Mouse (Mus musculus) liver, embryonic 13.5 days (tissue): ENCODE measurements around the gene Nemp1. TPM values are rescaled to one million over a fixed set of nuclear protein-coding genes. Genes with fewer than 3 reads are reported as not detected.

Source experiments
- ATAC-seq: fragments of 200-750 bp; cut with Nextera tagmentation; 2 replicates; pipeline ENCODE4 v1.8.0; 2017; ENCODE audit warnings: low read depth, mild to moderate bottlenecking, moderate number of reproducible peaks, moderate library complexity
- DNase-seq: peaks from one replicate; pipeline ENCODE4 v3.0.0; 2022
- H3K27ac ChIP-seq: fragments of 300-500 bp; sonication (generic); 2 replicates; pipeline ENCODE4 v1.5.1; 2015; ENCODE audit warnings: moderate library complexity, mild to moderate bottlenecking, inconsistent platforms
- H3K27me3 ChIP-seq: fragments of 300-500 bp; sonication (generic); 2 replicates; pipeline ENCODE4 v1.6.1; 2015; ENCODE audit warnings: mild to moderate bottlenecking, inconsistent platforms
- H3K36me3 ChIP-seq: fragments of 300-500 bp; sonication (generic); 2 replicates; pipeline ENCODE4 v1.6.1; 2015; ENCODE audit warnings: mild to moderate bottlenecking, inconsistent platforms
- H3K4me1 ChIP-seq: fragments of 300-500 bp; sonication (generic); replicated peaks from 2 replicates; pipeline ENCODE4 v1.6.1; 2015; ENCODE audit warnings: inconsistent platforms
- H3K4me2 ChIP-seq: fragments of 300-500 bp; sonication (generic); 2 replicates; pipeline ENCODE4 v1.6.1; 2015; ENCODE audit warnings: inconsistent platforms, mild to moderate bottlenecking, moderate library complexity
- H3K4me3 ChIP-seq: fragments of 300-500 bp; sonication (generic); replicated peaks from 2 replicates; pipeline ENCODE4 v1.5.1; 2015; ENCODE audit warnings: mild to moderate bottlenecking, inconsistent platforms
- H3K9ac ChIP-seq: fragments of 300-500 bp; sonication (generic); 2 replicates; pipeline ENCODE4 v1.6.1; 2015; ENCODE audit warnings: mild to moderate bottlenecking, inconsistent platforms
- H3K9me3 ChIP-seq: fragments of 300-500 bp; sonication (generic); replicated peaks from 2 replicates; pipeline ENCODE4 v1.6.1; 2016; ENCODE audit warnings: inconsistent platforms
- WGBS: fragments of 180-500 bp; shearing (Covaris S2); methylation state at CpG from one replicate; pipeline ENCODE4 v1.1.7; 2015; ENCODE audit not compliant: insufficient replicate concordance; 5-methylcytosine and 5-hydroxymethylcytosine counted together
- polyA plus RNA-seq: library from polyadenylated mRNA; unstranded; fragments of >200 nt; fragmentation: Nextera tagmentation; extraction: Ambion mirVana; gene quantifications from 2 replicates; pipeline ENCODE4 v1.2.1, GENCODE M21; 2015

Nemp1 gene
- polyA plus RNA-seq, 1 experiment from 2014 or later: 5.0 TPM

GRCm38 (mm10) chr10:127747254-127747653 lies 80.6 kb downstream of the Nemp1 start:
- Histone ChIP-seq H3K4me2 (no peak overlapping the region), H3K4me1 (peaks cover 37% of the 10 kb centered on the region), H3K27me3 (no peaks in the 10 kb centered on the region), H3K9ac (no peak overlapping the region), H3K4me3 (no peak overlapping the region), H3K36me3 (peaks cover 53% of the 10 kb centered on the region), H3K9me3 (no peaks in the 10 kb centered on the region), H3K27ac (peak overlapping the region; percentile 69; the same call in 1 of the 2 replicates)
- ATAC-seq: no peak
- no peak for DNase-seq
- 84% methylated on average over 8 of the region's 8 CpGs for WGBS

GRCm38 (mm10) chr10:127748847-127749612 lies 82.3 kb downstream of the Nemp1 start:
- Histone ChIP-seq H3K36me3 (peaks cover 35% of the 10 kb centered on the region), H3K4me1 (peaks cover 44% of the 10 kb centered on the region), H3K4me2 (peak overlapping the region; percentile 28), H3K9ac (no peak overlapping the region), H3K27ac (peak overlapping the region; percentile 69), H3K4me3 (peak overlapping the region; percentile 27), H3K9me3 (no peaks in the 10 kb centered on the region), H3K27me3 (no peaks in the 10 kb centered on the region)
- peak; percentile 64 for ATAC-seq
- 27% methylated on average over 8 of the region's 8 CpGs for WGBS
- no peak for DNase-seq

GRCm38 (mm10) chr10:127750136-127750777 lies 83.6 kb downstream of the Nemp1 start:
- Histone ChIP-seq H3K9me3 (no peaks in the 10 kb centered on the region), H3K36me3 (peaks cover 24% of the 10 kb centered on the region), H3K4me1 (peaks cover 51% of the 10 kb centered on the region), H3K4me3 (peak overlapping the region; percentile 27), H3K27me3 (no peaks in the 10 kb centered on the region), H3K4me2 (peak overlapping the region; percentile 28), H3K27ac (peak overlapping the region; percentile 69), H3K9ac (peak overlapping the region; percentile 4)
- ATAC-seq (no peak), DNase-seq (no peak)
- WGBS: 55% methylated on average over 24 of the region's 24 CpGs

Other genes starting within 250 kb of the Nemp1 start
- 0.17 and 0.47 TPM in 2 replicates for gene Stac3, start 165.2 kb upstream of the Nemp1 start, polyA plus RNA-seq
- gene Ndufa4l2, start 151.9 kb upstream of the Nemp1 start, polyA plus RNA-seq: 1.9 and 2.8 TPM in 2 replicates
- 133 and 142 TPM in 2 replicates for gene Shmt2, start 144.5 kb upstream of the Nemp1 start, polyA plus RNA-seq
- 0.13 TPM in 2 replicates for gene Nxph4, start 132.3 kb upstream of the Nemp1 start, polyA plus RNA-seq
- gene Lrp1, start 45.8 kb upstream of the Nemp1 start, polyA plus RNA-seq: 15.1 and 16.9 TPM in 2 replicates
- 12.3 and 15.5 TPM in 2 replicates for gene Stat6, start 23.9 kb upstream of the Nemp1 start, polyA plus RNA-seq
- 1.5 and 2.1 TPM in 2 replicates for gene Nab2, start 1.7 kb downstream of the Nemp1 start, polyA plus RNA-seq
- 0.17 TPM in 2 replicates for gene Myo1a, start 38.3 kb downstream of the Nemp1 start, polyA plus RNA-seq
- gene Tac2, start 57.6 kb downstream of the Nemp1 start, polyA plus RNA-seq: 11.4 and 14.2 TPM in 2 replicates
- 0.75 and 0.94 TPM in 2 replicates for gene Zbtb39, start 72.6 kb downstream of the Nemp1 start, polyA plus RNA-seq
- gene Gpr182, start 84.8 kb downstream of the Nemp1 start, polyA plus RNA-seq: 9.0 and 11.2 TPM in 2 replicates
- gene Rdh1, start 92.8 kb downstream of the Nemp1 start, polyA plus RNA-seq: 0.17 and 0.28 TPM in 2 replicates
- gene Rdh16f1, start 92.9 kb downstream of the Nemp1 start, polyA plus RNA-seq: 0.14 and 0.15 TPM in 2 replicates
- not detected in 2 replicates for gene Rdh9, start 109.5 kb downstream of the Nemp1 start, polyA plus RNA-seq
- gene Rdh16, start 134.3 kb downstream of the Nemp1 start, polyA plus RNA-seq: 0.05 TPM in 1 of 2 replicates, not detected in the other
- not detected in 2 replicates for gene Rdh19, start 183.0 kb downstream of the Nemp1 start, polyA plus RNA-seq
- not detected in 2 replicates for gene Rdh16f2, start 199.6 kb downstream of the Nemp1 start, polyA plus RNA-seq
- 0.47 and 0.70 TPM in 2 replicates for gene Rdh7, start 221.9 kb downstream of the Nemp1 start, polyA plus RNA-seq
- gene Sdr9c7, start 231.6 kb downstream of the Nemp1 start, polyA plus RNA-seq: not detected in 2 replicates